ENCODE assay signal across 14 mouse cellular contexts in the genomic region with DNA sequence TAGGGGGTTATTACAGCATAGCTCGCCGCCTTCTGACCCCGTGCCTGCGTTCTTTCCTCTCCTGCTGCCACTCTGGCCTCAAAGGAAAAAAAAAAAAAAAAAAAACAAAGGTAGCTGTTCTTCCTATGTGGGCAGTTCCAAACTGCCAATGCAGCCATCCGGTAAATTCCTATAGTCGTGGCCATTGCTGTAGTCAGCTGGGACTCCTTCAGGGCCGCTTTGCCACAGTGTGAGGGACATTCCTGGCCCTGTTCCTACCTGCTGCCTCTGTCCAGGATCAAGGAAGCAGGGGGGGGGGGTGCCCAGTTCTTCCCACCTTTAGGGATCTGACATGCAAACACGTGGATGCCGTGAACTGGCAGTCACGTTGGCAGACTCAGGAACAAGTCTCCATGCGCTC.
"Had no signal": no experiment of that assay in that cellular context is flagged by ENCODE, and none has a peak within 500 bp of the region (broad histone marks: within the 10 kb centered on the region; RNA-seq: fewer than 3 reads in every experiment).

No protein-coding gene starts in this region.

- DNase-seq: left cerebral cortex, postnatal 4 days; liver, postnatal 0 days; lung, embryonic 14.5 days; lung, postnatal 10 days; lung, postnatal 4 days; midbrain, embryonic 14.5 days; thymus, adult 18-20 months; thymus, postnatal 36 days had no signal

- H3K27ac ChIP-seq: limb, embryonic 12.5 days; limb, embryonic 15.5 days; liver, embryonic 14.5 days had no signal

- H3K9ac ChIP-seq: limb, embryonic 12.5 days; limb, embryonic 15.5 days; liver, embryonic 14.5 days; liver, postnatal 0 days; lung, embryonic 14.5 days had no signal

- H3K9me3 ChIP-seq: limb, embryonic 12.5 days; limb, embryonic 15.5 days had no signal

- H3K4me2 ChIP-seq: limb, embryonic 12.5 days; limb, embryonic 15.5 days; liver, embryonic 11.5 days; lung, embryonic 14.5 days; midbrain, embryonic 11.5 days had no signal

- H3K27me3 ChIP-seq: limb, embryonic 12.5 days; limb, embryonic 15.5 days had no signal

- H3K4me3 ChIP-seq: limb, embryonic 12.5 days; limb, embryonic 15.5 days had no signal

- H3K4me1 ChIP-seq: limb, embryonic 12.5 days; limb, embryonic 15.5 days had no signal

- H3K36me3 ChIP-seq: limb, embryonic 12.5 days; limb, embryonic 15.5 days had no signal

- ATAC-seq: intestine, postnatal 0 days; liver, postnatal 0 days had no signal
